17 mouse cellular contexts compared by ENCODE assay signal in genomic region chr9:42465661-42466091, GRCm38 (mm10). TPM values are rescaled to one million over a fixed set of nuclear protein-coding genes. Genes with fewer than 3 reads are reported as not detected.
A peak's percentile ranks its signal among the peaks of the same experiment; 100 is the strongest.
DNase-seq lines count a peak whose midpoint lies in the region; ATAC-seq lines count a peak whose summit lies in the region.
"Had no signal": no experiment of that assay in that cellular context is flagged by ENCODE, and none has a peak within 500 bp of the region (broad histone marks: within the 10 kb centered on the region; RNA-seq: fewer than 3 reads in every experiment).

No protein-coding gene starts in this region.

- no peaks in the 10 kb centered on the region for H3K36me3 ChIP-seq in splenic B cell, adult 2 months (ENCODE audit: control insufficient read depth, insufficient read depth, low read length, poor library complexity, severe bottlenecking)
- 0 out of 2 replicates have a peak, but pooled peaks cover 7% of the 10 kb centered on the region for H3K36me3 ChIP-seq in forebrain, embryonic 14.5 days (ENCODE audit: control insufficient read depth, insufficient read depth, low read length)
- H3K36me3 ChIP-seq: embryonic facial prominence, embryonic 12.5 days had no signal

- peaks cover 4% of the 10 kb centered on the region; the same call in 1 of the 2 replicates for H3K4me1 ChIP-seq in forebrain, embryonic 14.5 days (ENCODE audit: control insufficient read depth, insufficient read depth, low read length)

- H3K27me3 ChIP-seq in splenic B cell, adult 2 months (ENCODE audit: control insufficient read depth, insufficient read depth, low read length, poor library complexity, severe bottlenecking), result no peaks in the 10 kb centered on the region; the same call in none of the 2 replicates
- no peaks in the 10 kb centered on the region for H3K27me3 ChIP-seq in forebrain, embryonic 14.5 days (replicated peaks; ENCODE audit: control insufficient read depth, insufficient read depth, low read length)
- H3K27me3 ChIP-seq: embryonic facial prominence, embryonic 12.5 days; limb, embryonic 13.5 days had no signal

- H3K9me3 ChIP-seq in forebrain, embryonic 14.5 days (replicated peaks; ENCODE audit: control insufficient read depth, low read length), result no peaks in the 10 kb centered on the region
- H3K9me3 ChIP-seq: embryonic facial prominence, embryonic 12.5 days; forebrain, embryonic 10.5 days; hindbrain, embryonic 10.5 days; limb, embryonic 13.5 days had no signal

- peak; percentile 22 for DNase-seq in 416B (ENCODE audit: low read depth)
- DNase-seq in B cell, adult 2 months, result peak; percentile 19 to 21
- DNase-seq in splenic B cell, adult 2 months (ENCODE audit: low read depth, low spot score), result peak; percentile 31
- no peak for DNase-seq in urinary bladder, postnatal 10 days (ENCODE audit: low spot score)
- no peak for DNase-seq in forebrain, embryonic 14.5 days (ENCODE audit: low spot score)
- DNase-seq in right cerebral cortex, postnatal 4 days, result no peak
- DNase-seq: cerebellum, adult 2 months; kidney, adult 11 months; kidney, postnatal 25 days; layer of hippocampus, postnatal 36 days had no signal

- ATAC-seq in hematopoietic stem cell, adult 5-6 weeks (replicated peaks in 1 of 2; ENCODE audit: insufficient read depth in 1 of 2, low FRiP score in 2 of 2, low TSS enrichment in 1 of 2, low read depth in 1 of 2, poor library complexity in 2 of 2, severe bottlenecking in 2 of 2), result peak; percentile 51 to 64
- no peak for ATAC-seq in forebrain, embryonic 14.5 days

- H3K9ac ChIP-seq in forebrain, embryonic 14.5 days (ENCODE audit: low read length), result no peak overlapping the region
- H3K9ac ChIP-seq: embryonic facial prominence, embryonic 12.5 days; limb, embryonic 13.5 days had no signal

- no peak overlapping the region for H3K27ac ChIP-seq in forebrain, embryonic 14.5 days (ENCODE audit: low read depth, low read length)
- H3K27ac ChIP-seq: embryonic facial prominence, embryonic 12.5 days; forebrain, embryonic 10.5 days; hindbrain, embryonic 10.5 days; limb, embryonic 13.5 days; macrophage had no signal

- no peak overlapping the region for H3K4me3 ChIP-seq in forebrain, embryonic 14.5 days (ENCODE audit: low read depth, low read length)
- H3K4me3 ChIP-seq: embryonic facial prominence, embryonic 12.5 days; forebrain, embryonic 10.5 days; hindbrain, embryonic 10.5 days; limb, embryonic 13.5 days had no signal

- WGBS in forebrain, embryonic 14.5 days, result 85% methylated on average over 5 of the region's 5 CpGs

- no peak overlapping the region for H3K4me2 ChIP-seq in forebrain, embryonic 14.5 days (ENCODE audit: low read length)
- H3K4me2 ChIP-seq: embryonic facial prominence, embryonic 12.5 days; heart, embryonic 11.5 days; limb, embryonic 13.5 days had no signal

RNA-seq across cellular contexts. Expression of gene Tbcel, which starts 41.9 kb away (rescaled TPM):
- 33.8 and 33.9 TPM in 2 replicates for total RNA-seq in hematopoietic stem cell, adult 5-6 weeks (2017)
- polyA plus RNA-seq in forebrain, embryonic 14.5 days (2014; fragmentation: Nextera tagmentation; extraction: Ambion mirVana), result 5.4 and 5.6 TPM in 2 replicates

Comparison
In these comparisons a context has a peak if more than half of its experiments do, and no peak if none do; other contexts are left out.
1. DNase-seq: peak in 416B (single experiment), B cell, adult 2 months (2 of 2) and splenic B cell, adult 2 months (single experiment); none in urinary bladder, postnatal 10 days (single experiment), forebrain, embryonic 14.5 days (single experiment) and right cerebral cortex, postnatal 4 days (single experiment).